Mouse (Mus musculus) hindbrain, embryonic 15.5 days (tissue): ENCODE measurements at regions not wholly inside any gene's neighbourhood (a gene's known extent, or its start where the extent isn't known, plus 50 kb on each side); places are given as distances from the start of the nearest gene placed in this dataset.

Source experiments
- ATAC-seq: fragments of 200-750 bp; cut with Nextera tagmentation; 2 replicates; pipeline ENCODE4 v1.8.0; 2017; ENCODE audit warnings: low read depth, moderate number of reproducible peaks, moderate TSS enrichment; ENCODE audit not compliant: low FRiP score
- H3K27ac ChIP-seq: fragments of 300-500 bp; sonication (generic); replicated peaks from 2 replicates; pipeline ENCODE4 v1.5.1; 2015; ENCODE audit warnings: mild to moderate bottlenecking, inconsistent platforms
- H3K27me3 ChIP-seq: fragments of 300-500 bp; sonication (generic); 2 replicates; pipeline ENCODE4 v1.6.1; 2015; ENCODE audit warnings: control low read depth, inconsistent platforms
- H3K36me3 ChIP-seq: fragments of 300-500 bp; sonication (generic); 2 replicates; pipeline ENCODE4 v1.6.1; 2015; ENCODE audit warnings: control low read depth, inconsistent platforms
- H3K4me1 ChIP-seq: fragments of 300-500 bp; sonication (generic); replicated peaks from 2 replicates; pipeline ENCODE4 v1.6.1; 2015; ENCODE audit warnings: control low read depth, inconsistent platforms
- H3K4me2 ChIP-seq: fragments of 300-500 bp; sonication (generic); 2 replicates; pipeline ENCODE4 v1.6.1; 2015; ENCODE audit warnings: moderate library complexity, mild to moderate bottlenecking, inconsistent platforms
- H3K4me3 ChIP-seq: fragments of 300-500 bp; sonication (generic); 2 replicates; pipeline ENCODE4 v1.5.1; 2015; ENCODE audit warnings: mild to moderate bottlenecking, inconsistent platforms
- H3K9ac ChIP-seq: fragments of 300-500 bp; sonication (generic); 2 replicates; pipeline ENCODE4 v1.6.1; 2015; ENCODE audit warnings: inconsistent platforms
- H3K9me3 ChIP-seq: fragments of 300-500 bp; sonication (generic); 2 replicates; pipeline ENCODE4 v1.6.1; 2016; ENCODE audit warnings: control low read depth, inconsistent platforms
- WGBS: fragments of 180-500 bp; shearing (Covaris S2); methylation state at CpG from one replicate; pipeline ENCODE4 v1.1.7; 2015; 5-methylcytosine and 5-hydroxymethylcytosine counted together

GRCm38 (mm10) chr15:63603100-63603714, 241.8 kb downstream of the Gsdmc2 start:
- no peak for ATAC-seq
- H3K4me2 ChIP-seq: no peak overlapping the region
- H3K36me3 ChIP-seq: no peaks in the 10 kb centered on the region
- H3K9me3 ChIP-seq: no peaks in the 10 kb centered on the region
- WGBS: 85% methylated on average over 8 of the region's 8 CpGs
- no peak overlapping the region for H3K9ac ChIP-seq
- H3K27ac ChIP-seq: no peak overlapping the region
- H3K4me3 ChIP-seq: no peak overlapping the region
- H3K27me3 ChIP-seq: no peaks in the 10 kb centered on the region
- no peaks in the 10 kb centered on the region for H3K4me1 ChIP-seq

GRCm38 (mm10) chr15:63601543-63601942, 243.4 kb downstream of the Gsdmc2 start:
- 49% methylated on average over 5 of the region's 5 CpGs for WGBS
- Histone ChIP-seq H3K4me3 (no peak overlapping the region), H3K9me3 (no peaks in the 10 kb centered on the region), H3K27ac (no peak overlapping the region), H3K4me2 (no peak overlapping the region), H3K4me1 (no peaks in the 10 kb centered on the region), H3K9ac (no peak overlapping the region), H3K36me3 (no peaks in the 10 kb centered on the region), H3K27me3 (no peaks in the 10 kb centered on the region)
- peak; percentile 56; the same call in 1 of the 2 replicates for ATAC-seq

- Histone ChIP-seq H3K9ac (no peak overlapping the region), H3K4me1 (no peaks in the 10 kb centered on the region), H3K27me3 (no peaks in the 10 kb centered on the region), H3K4me2 (no peak overlapping the region), H3K4me3 (no peak overlapping the region), H3K9me3 (no peaks in the 10 kb centered on the region), H3K36me3 (no peaks in the 10 kb centered on the region), H3K27ac (no peak overlapping the region)
- 97% methylated on average over 5 of the region's 5 CpGs for WGBS
- ATAC-seq: no peak
These were observed 252.1 kb downstream of the Gsdmc2 start for GRCm38 (mm10) chr15:63592758-63593463.

GRCm38 (mm10) chr15:63559293-63559692, 285.7 kb downstream of the Gsdmc2 start:
- Histone ChIP-seq H3K36me3 (no peaks in the 10 kb centered on the region), H3K4me3 (no peak overlapping the region), H3K9me3 (no peaks in the 10 kb centered on the region), H3K4me2 (no peak overlapping the region), H3K27me3 (no peaks in the 10 kb centered on the region), H3K4me1 (no peaks in the 10 kb centered on the region), H3K27ac (no peak overlapping the region), H3K9ac (no peak overlapping the region)
- WGBS: 76% methylated on average over 2 of the region's 2 CpGs
- ATAC-seq: no peak

- no peak overlapping the region for H3K27ac ChIP-seq
- H3K4me2 ChIP-seq: no peak overlapping the region
- H3K4me3 ChIP-seq: no peak overlapping the region
- no peaks in the 10 kb centered on the region for H3K4me1 ChIP-seq
- H3K9me3 ChIP-seq: no peaks in the 10 kb centered on the region
- H3K36me3 ChIP-seq: no peaks in the 10 kb centered on the region
- no peak for ATAC-seq
- no peak overlapping the region for H3K9ac ChIP-seq
- no peaks in the 10 kb centered on the region for H3K27me3 ChIP-seq
- WGBS: 93% methylated on average over 1 of the region's 1 CpGs
These were observed 286.3 kb downstream of the Gsdmc2 start for GRCm38 (mm10) chr15:63558691-63559090.

GRCm38 (mm10) chr15:63557816-63558215, 287.2 kb downstream of the Gsdmc2 start:
- no peak overlapping the region for H3K27ac ChIP-seq
- H3K4me1 ChIP-seq: no peaks in the 10 kb centered on the region
- H3K4me3 ChIP-seq: no peak overlapping the region
- H3K27me3 ChIP-seq: no peaks in the 10 kb centered on the region
- no peak overlapping the region for H3K9ac ChIP-seq
- 85% methylated on average over 3 of the region's 3 CpGs for WGBS
- ATAC-seq: no peak
- no peak overlapping the region for H3K4me2 ChIP-seq
- H3K36me3 ChIP-seq: no peaks in the 10 kb centered on the region
- no peaks in the 10 kb centered on the region for H3K9me3 ChIP-seq

GRCm38 (mm10) chr15:63553597-63553996, 291.4 kb downstream of the Gsdmc2 start:
- Histone ChIP-seq H3K9ac (no peak overlapping the region), H3K36me3 (no peaks in the 10 kb centered on the region), H3K9me3 (no peaks in the 10 kb centered on the region), H3K27me3 (no peaks in the 10 kb centered on the region), H3K27ac (no peak overlapping the region), H3K4me1 (no peaks in the 10 kb centered on the region), H3K4me2 (no peak overlapping the region), H3K4me3 (no peak overlapping the region)
- ATAC-seq: no peak
- WGBS: 76% methylated on average over 5 of the region's 5 CpGs

- Histone ChIP-seq H3K9ac (no peak overlapping the region), H3K27ac (peak overlapping the region; percentile 3; the same call in 1 of the 2 replicates), H3K4me3 (peak overlapping the region; percentile 25), H3K9me3 (no peaks in the 10 kb centered on the region), H3K4me2 (peak overlapping the region; percentile 50), H3K36me3 (no peaks in the 10 kb centered on the region), H3K27me3 (no peaks in the 10 kb centered on the region), H3K4me1 (peaks cover 12% of the 10 kb centered on the region; the same call in 1 of the 2 replicates)
- peak; percentile 85 for ATAC-seq
- WGBS: 24% methylated on average over 12 of the region's 12 CpGs
These were observed 312.5 kb downstream of the Gsdmc2 start for GRCm38 (mm10) chr15:63532337-63533055.

GRCm38 (mm10) chr15:63527318-63527717, 317.7 kb downstream of the Gsdmc2 start:
- H3K4me3 ChIP-seq: no peak overlapping the region
- no peaks in the 10 kb centered on the region for H3K27me3 ChIP-seq
- no peaks in the 10 kb centered on the region for H3K36me3 ChIP-seq
- no peak overlapping the region for H3K4me2 ChIP-seq
- ATAC-seq: no peak
- 97% methylated on average over 2 of the region's 2 CpGs for WGBS
- H3K27ac ChIP-seq: no peak overlapping the region
- H3K9ac ChIP-seq: no peak overlapping the region
- H3K4me1 ChIP-seq: peaks cover 7% of the 10 kb centered on the region; the same call in 1 of the 2 replicates
- H3K9me3 ChIP-seq: no peaks in the 10 kb centered on the region

GRCm38 (mm10) chr15:63526820-63527219, 318.2 kb downstream of the Gsdmc2 start:
- Histone ChIP-seq H3K36me3 (no peaks in the 10 kb centered on the region), H3K4me1 (0 out of 2 replicates have a peak, but pooled peaks cover 2% of the 10 kb centered on the region), H3K27ac (no peak overlapping the region), H3K27me3 (no peaks in the 10 kb centered on the region), H3K4me3 (no peak overlapping the region), H3K9me3 (no peaks in the 10 kb centered on the region), H3K9ac (no peak overlapping the region), H3K4me2 (no peak overlapping the region)
- WGBS: 87% methylated on average over 2 of the region's 2 CpGs
- no peak for ATAC-seq

GRCm38 (mm10) chr15:63517301-63517700, 327.7 kb downstream of the Gsdmc2 start:
- H3K4me2 ChIP-seq: no peak overlapping the region
- no peaks in the 10 kb centered on the region for H3K4me1 ChIP-seq
- ATAC-seq: no peak
- H3K36me3 ChIP-seq: no peaks in the 10 kb centered on the region
- WGBS: 78% methylated on average over 3 of the region's 3 CpGs
- H3K9me3 ChIP-seq: no peaks in the 10 kb centered on the region
- no peak overlapping the region for H3K4me3 ChIP-seq
- H3K27me3 ChIP-seq: no peaks in the 10 kb centered on the region
- no peak overlapping the region for H3K9ac ChIP-seq
- H3K27ac ChIP-seq: no peak overlapping the region

- Histone ChIP-seq H3K27me3 (no peaks in the 10 kb centered on the region), H3K9ac (no peak overlapping the region), H3K36me3 (no peaks in the 10 kb centered on the region), H3K4me2 (no peak overlapping the region), H3K27ac (no peak overlapping the region), H3K9me3 (no peaks in the 10 kb centered on the region), H3K4me1 (no peaks in the 10 kb centered on the region), H3K4me3 (no peak overlapping the region)
- 31% methylated on average over 1 of the region's 1 CpGs for WGBS
- no peak for ATAC-seq
These were observed 344.5 kb downstream of the Gsdmc2 start for GRCm38 (mm10) chr15:63500453-63500852.
